Comparison of ENCODE assay signal across 44 mouse cellular contexts in genomic region chr16:62860140-62860539, GRCm38 (mm10). TPM values are rescaled to one million over a fixed set of nuclear protein-coding genes. Genes with fewer than 3 reads are reported as not detected.
"Had no signal": no experiment of that assay in that cellular context is flagged by ENCODE, and none has a peak within 500 bp of the region (broad histone marks: within the 10 kb centered on the region; RNA-seq: fewer than 3 reads in every experiment).

No protein-coding gene starts in this region.

- H3K4me3 ChIP-seq: heart, embryonic 12.5 days; heart, embryonic 13.5 days; heart, embryonic 15.5 days; hindbrain, embryonic 10.5 days; hindbrain, embryonic 12.5 days; hindbrain, embryonic 13.5 days; hindbrain, embryonic 15.5 days; intestine, embryonic 15.5 days; kidney, embryonic 15.5 days; layer of hippocampus, adult 2 months; left cerebral cortex, adult 2 months had no signal

- H3K9ac ChIP-seq: heart, embryonic 12.5 days; heart, embryonic 13.5 days; heart, embryonic 15.5 days; hindbrain, embryonic 12.5 days; hindbrain, embryonic 13.5 days; hindbrain, embryonic 14.5 days; hindbrain, embryonic 15.5 days; intestine, embryonic 15.5 days; kidney, embryonic 15.5 days had no signal

- H3K4me2 ChIP-seq: heart, embryonic 11.5 days; heart, embryonic 12.5 days; heart, embryonic 13.5 days; heart, embryonic 15.5 days; hindbrain, embryonic 12.5 days; hindbrain, embryonic 13.5 days; hindbrain, embryonic 14.5 days; hindbrain, embryonic 15.5 days; intestine, embryonic 15.5 days; kidney, embryonic 15.5 days had no signal

- H3K36me3 ChIP-seq: heart, embryonic 12.5 days; heart, embryonic 13.5 days; heart, embryonic 15.5 days; hindbrain, embryonic 10.5 days; hindbrain, embryonic 12.5 days; hindbrain, embryonic 13.5 days; hindbrain, embryonic 15.5 days; intestine, embryonic 15.5 days; kidney, embryonic 15.5 days had no signal

- DNase-seq: heart, postnatal 10 days; heart, postnatal 14 days; heart, postnatal 36 days; heart, postnatal 4 days; kidney, adult 11 months; kidney, adult 18-20 months; kidney, adult 2 months; kidney, adult 8-10 months; kidney, adult 9 months; kidney, postnatal 10 days; kidney, postnatal 14 days; kidney, postnatal 25 days; kidney, postnatal 36 days; kidney, postnatal 4 days; layer of hippocampus, adult 9-11 months; layer of hippocampus, postnatal 36 days had no signal

- ATAC-seq: hindbrain, embryonic 16.5 days; hindbrain, postnatal 0 days; inflammation-experienced regulatory T-cells, adult 6 months; intestine, embryonic 15.5 days; intestine, embryonic 16.5 days; intestine, postnatal 0 days had no signal

- H3K27me3 ChIP-seq: heart, embryonic 12.5 days; heart, embryonic 13.5 days; heart, embryonic 15.5 days; hindbrain, embryonic 12.5 days; intestine, embryonic 15.5 days; kidney, embryonic 15.5 days had no signal

- H3K4me1 ChIP-seq: heart, embryonic 12.5 days; heart, embryonic 15.5 days; hindbrain, embryonic 13.5 days; hindbrain, embryonic 15.5 days; intestine, embryonic 15.5 days had no signal

- H3K27ac ChIP-seq: heart, embryonic 13.5 days; heart, embryonic 15.5 days; hindbrain, embryonic 10.5 days; hindbrain, embryonic 12.5 days; hindbrain, embryonic 13.5 days; hindbrain, embryonic 14.5 days; hindbrain, embryonic 15.5 days; hindbrain, postnatal 0 days; intestine, embryonic 15.5 days; kidney, embryonic 15.5 days; kidney, postnatal 0 days; layer of hippocampus, adult 2 months; left cerebral cortex, adult 2 months had no signal

- H3K9me3 ChIP-seq: heart, embryonic 12.5 days; heart, embryonic 13.5 days; heart, embryonic 15.5 days; hindbrain, embryonic 10.5 days; hindbrain, embryonic 12.5 days; hindbrain, embryonic 13.5 days; hindbrain, embryonic 15.5 days; intestine, embryonic 15.5 days; kidney, embryonic 15.5 days had no signal

RNA-seq across cellular contexts. Expression of gene Stx19, which starts 45.7 kb away (rescaled TPM):
- total RNA-seq: heart, postnatal 10 days; heart, postnatal 14 days; heart, postnatal 25 days; heart, postnatal 36 days; heart, postnatal 4 days; hematopoietic stem cell, adult 5-6 weeks; hindbrain, postnatal 0 days; layer of hippocampus, adult 18-20 months; layer of hippocampus, adult 2 months; layer of hippocampus, adult 8-10 months; layer of hippocampus, postnatal 10 days; layer of hippocampus, postnatal 14 days; layer of hippocampus, postnatal 25 days; layer of hippocampus, postnatal 36 days; left cerebral cortex, adult 18-20 months; left cerebral cortex, adult 2 months had no signal
- polyA plus RNA-seq: kidney, adult 2 months; large intestine, adult 2 months had no signal
